Mouse (Mus musculus) cerebellum, postnatal 25 days (tissue): Measurements from ENCODE around the gene Cars2.
"Not testable (repeated sequence)": the region's sequence is repeated elsewhere in the genome, so short reads cannot be mapped to it uniquely, and the experiment has no call there.

Source experiments
- DNase-seq, 2 experiments: peaks; one replicate each; pipeline ENCODE4 v3.0.0; 2021; ENCODE audit warnings: mixed read lengths in 2 of 2

Cars2 gene

GRCm38 (mm10) chr8:11470694-11471093 is 79.9 kb downstream of the Cars2 start:
- no peak for DNase-seq

- DNase-seq, result no peak
Observed at GRCm38 (mm10) chr8:11469095-11469494, 81.5 kb downstream of the Cars2 start.

- DNase-seq, result not testable (repeated sequence)
Observed at GRCm38 (mm10) chr8:11466528-11466927, 84.1 kb downstream of the Cars2 start.

- DNase-seq, result no peak
Observed at GRCm38 (mm10) chr8:11465619-11466018, 85.0 kb downstream of the Cars2 start.

GRCm38 (mm10) chr8:11464707-11464964 is 85.9 kb downstream of the Cars2 start:
- no peak for DNase-seq
